Mouse (Mus musculus): ENCODE results near the gene Plch2.

Plch2 gene

DNA sequence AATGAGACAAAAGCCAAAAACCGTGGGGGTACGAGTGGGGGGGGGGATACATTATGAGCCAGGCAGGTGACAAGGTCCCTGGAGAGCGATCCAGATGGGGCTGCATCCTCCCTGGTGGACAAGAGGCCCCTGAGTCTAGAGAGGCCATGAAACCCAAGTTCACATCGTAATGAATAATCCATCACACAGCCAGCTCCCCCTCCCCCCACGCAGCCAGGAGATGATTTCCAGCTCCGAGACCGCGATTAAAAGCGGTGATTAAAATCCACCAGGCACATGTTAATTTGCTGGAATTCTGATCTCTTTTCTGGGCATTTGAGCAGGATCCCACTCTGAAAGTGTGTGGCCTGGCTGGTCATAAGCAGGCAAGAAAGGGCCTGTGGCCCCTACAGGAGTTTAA, 35.8 kb downstream of the Plch2 start:
- DNase-seq (ENCODE audit: low read depth, low spot score), result no peak

DNA sequence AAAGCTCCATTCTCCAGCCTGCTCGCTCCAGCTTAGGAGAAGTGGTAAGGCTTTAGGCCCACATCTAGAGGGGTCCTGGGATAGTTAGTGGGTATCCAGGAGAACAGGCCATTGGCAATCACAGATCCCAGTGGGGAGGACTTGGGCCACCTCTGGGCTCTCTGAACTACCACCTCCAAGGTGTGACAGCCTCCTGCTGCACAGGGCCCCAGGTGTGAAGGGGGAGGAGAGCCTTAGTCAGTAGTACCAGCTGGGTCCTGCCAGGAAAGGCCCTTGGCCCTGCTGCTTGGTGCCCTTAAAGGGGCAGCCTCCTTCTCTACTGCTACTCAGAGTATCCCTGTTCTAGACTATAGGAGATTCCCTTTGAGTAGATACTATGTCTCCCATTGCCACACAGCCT, 36.4 kb downstream of the Plch2 start:
- no peak for DNase-seq (ENCODE audit: low read depth, low spot score)

DNA sequence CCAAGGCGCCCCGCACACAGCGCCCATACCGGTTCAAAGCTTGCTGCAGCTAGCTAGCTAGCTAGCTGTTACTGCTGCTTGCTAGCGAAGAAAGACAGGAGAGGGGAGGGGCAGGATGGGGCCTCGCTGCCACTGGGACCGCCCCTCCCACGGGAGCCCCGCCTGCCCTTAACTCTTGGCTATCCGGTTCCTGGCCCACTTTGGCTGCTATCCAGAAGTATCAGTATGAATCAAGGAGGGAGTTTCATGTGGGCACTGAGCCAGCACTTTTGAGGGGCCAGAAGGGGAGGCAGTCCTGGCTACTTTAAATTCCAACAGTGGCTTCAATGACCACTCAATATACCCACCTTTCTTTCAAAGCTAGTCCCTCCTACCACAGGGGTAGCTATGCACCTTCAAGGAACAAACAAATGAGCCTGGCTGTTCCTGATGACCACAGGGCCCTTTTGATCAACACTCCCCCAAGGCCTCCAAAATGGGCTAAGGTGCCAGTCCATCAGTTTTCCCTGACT, 37.2 kb downstream of the Plch2 start:
- DNase-seq (ENCODE audit: low read depth, low spot score), result no peak

DNA sequence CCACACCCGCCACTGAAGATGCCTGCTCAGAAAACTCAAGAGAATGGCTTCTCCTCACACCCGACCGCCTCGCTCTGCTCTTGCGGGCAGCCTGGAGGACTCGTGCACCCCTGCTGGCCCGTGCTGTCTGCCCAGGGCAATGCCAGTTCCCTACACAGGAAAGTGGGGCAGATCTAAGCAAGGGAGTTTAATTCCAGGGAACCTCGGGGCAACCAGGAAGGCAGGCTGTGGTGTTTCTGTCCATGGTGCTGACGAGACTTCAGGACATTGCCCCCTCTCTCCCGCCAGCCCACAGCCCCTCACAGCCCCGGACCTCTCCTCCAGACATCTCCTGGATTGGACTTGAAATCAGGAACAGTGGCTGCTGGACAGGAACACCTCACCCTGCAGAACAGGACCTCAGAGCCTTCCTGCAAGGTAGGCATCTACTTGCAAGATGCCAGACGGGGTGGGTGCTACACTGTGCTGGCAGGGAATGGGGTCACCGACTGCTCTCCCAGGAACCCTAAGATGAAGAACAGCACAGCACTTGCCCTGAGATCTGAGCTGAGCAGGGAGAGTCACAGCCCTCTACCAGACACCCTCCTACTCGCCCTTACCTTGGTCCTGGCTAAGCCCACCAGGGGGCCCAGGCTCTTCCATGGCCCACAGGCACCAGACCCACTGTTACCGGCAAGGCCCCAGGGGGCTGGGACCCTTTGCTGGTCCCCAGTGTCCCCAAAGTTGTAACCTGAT, 37.8 kb downstream of the Plch2 start:
- no peak for DNase-seq (ENCODE audit: low read depth, low spot score)

DNA sequence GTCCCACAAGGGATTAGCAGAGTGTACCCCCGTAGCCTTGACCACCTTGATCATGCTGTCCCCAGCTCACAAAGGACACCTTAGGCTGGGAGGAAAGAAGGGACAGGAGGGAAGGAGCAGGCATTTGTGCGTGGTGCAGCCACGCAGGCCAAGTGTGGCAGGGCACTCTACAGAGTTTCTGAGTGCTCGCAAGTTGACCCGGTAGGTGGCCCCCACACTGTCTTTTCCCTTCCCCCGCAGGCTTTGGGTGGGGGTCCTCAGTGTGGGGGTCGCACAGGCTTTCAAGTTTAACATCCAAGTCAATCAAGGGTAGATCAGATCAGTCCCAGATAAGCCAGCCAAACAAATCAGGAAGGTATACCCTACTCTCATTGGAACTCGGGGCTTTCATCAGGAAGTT, 38.5 kb downstream of the Plch2 start:
- DNase-seq (ENCODE audit: low read depth, low spot score), result no peak

DNA sequence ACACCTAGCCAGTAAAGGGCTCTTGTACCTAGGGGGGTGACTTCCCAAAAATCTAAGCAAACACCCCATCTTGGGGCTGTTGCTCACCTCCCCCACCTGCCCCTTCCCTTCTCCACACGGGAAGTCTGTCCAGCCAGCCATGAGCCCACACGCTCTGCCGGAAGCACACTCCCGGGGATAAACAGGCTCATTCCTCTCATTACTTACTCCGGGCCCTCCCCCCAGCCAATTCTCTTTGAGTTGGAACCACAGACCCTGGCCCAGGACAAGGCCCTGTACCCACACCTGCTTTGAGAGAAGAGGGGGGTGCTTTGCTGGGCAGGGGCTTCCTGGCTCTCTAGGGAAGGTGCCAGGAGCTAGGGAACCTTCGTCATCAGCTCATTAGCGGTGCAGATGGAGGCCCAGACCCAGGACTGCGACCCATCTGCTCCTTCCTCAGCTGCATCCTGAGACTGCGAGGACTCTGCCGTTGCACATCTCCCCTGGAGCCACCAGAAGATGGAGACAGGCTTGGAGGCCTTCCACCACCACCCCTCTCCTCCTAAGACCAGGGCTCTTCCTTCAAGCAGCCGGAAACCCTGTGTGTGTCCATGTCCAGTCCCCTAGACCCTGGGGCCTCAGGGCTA, 39.2 kb downstream of the Plch2 start:
- no peak for DNase-seq (ENCODE audit: low read depth, low spot score)

DNA sequence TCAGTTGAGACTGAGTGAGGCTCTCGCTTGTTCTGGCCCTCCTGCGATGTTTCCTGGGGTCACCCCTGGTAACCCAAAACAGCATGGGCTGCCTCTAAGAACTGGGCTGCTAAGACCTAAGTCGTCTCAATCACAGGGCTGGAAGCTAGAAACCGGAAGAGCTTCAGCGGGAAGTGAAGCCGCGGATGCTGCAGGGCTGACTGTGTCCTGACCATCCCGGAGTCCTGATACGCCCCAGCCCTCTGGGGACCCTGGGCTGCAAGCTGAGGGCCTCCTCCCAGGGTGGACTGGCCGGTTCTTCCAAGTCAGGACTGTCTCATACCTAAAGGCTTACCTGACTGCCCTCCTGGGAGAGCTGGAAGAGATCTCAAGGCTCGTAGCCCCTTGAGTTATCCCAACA, 39.8 kb downstream of the Plch2 start:
- DNase-seq (ENCODE audit: low read depth, low spot score), result no peak

DNA sequence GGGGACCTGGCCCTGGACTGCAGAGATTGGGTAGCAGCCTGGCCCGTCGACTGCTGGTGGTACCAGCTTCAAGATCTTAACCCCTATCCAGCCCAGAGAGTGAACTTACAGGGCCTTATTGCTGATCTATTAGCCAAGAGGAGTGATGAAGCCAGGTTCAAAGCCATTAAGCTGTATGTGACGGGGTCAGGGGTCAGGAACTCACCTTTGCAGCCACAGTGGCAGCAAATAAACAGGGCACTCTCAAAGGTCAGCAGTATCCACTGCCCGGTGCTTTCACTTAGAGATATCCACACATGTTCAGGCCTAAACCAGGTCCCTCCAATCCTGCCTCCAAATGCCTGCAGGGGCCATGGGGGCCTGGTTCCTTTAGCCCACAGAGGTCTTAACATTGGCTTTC, 41.0 kb downstream of the Plch2 start:
- no peak for DNase-seq (ENCODE audit: low read depth, low spot score)

DNA sequence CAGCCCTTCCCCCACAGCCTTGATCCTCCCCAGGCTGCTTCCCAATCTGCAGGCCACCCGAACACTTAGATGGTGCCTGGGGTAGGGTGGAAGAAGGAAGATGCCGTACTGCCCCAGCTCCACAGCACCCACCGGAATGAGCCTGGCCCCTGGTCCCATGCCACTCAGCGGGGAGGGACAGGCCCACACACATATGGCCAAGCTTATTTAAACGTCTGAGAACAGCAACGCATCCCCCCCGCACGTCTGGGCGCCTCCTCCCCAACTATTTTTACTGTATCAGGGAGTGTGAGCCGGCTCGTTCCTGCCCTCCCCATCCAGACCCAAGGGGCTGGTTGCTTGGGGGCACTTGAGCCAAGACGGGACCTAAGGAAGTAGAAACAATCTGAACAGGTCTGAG, 41.8 kb downstream of the Plch2 start:
- DNase-seq (ENCODE audit: low read depth, low spot score), result no peak

DNA sequence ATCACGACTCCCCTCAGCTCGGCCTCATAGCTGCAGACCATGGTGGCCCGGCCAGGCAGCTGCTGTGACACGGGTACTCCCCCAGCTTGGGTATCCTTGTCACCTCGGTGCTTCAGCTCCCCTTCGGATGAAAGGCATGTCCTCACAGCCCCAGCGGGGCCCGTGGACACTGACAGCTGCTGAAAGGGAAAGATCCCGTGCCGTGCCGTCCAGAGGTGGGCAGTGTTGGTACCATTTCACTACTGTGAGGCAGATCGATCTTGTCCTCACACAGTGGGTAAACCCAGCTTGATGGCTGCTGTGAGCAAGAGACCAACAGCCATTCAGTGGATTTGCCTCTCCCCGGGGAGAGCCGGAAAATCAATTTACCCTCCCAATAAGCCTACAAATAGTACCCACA, 42.3 kb downstream of the Plch2 start:
- DNase-seq (ENCODE audit: low read depth, low spot score), result no peak

DNA sequence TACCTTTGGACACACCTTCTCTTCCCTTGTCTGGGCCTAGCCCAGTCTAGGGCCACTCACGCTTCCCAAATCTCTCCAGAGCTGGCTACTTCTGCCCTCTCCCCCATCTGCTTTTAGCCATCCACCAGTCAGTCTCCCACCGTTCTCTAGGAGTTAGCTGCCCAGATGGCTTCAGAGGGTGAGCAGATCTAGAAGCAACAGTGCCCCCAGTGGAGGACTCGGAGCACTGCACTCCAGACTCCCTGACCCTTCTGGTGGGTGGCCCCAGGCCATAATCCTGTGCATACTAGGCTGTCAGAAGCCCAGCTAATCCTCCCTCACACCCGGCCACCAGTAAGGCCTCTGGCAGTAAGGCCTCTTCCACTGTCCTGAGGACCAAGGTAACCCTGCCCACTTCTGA, 43.8 kb downstream of the Plch2 start:
- peak; percentile 97 for DNase-seq (ENCODE audit: low read depth, low spot score)

DNA sequence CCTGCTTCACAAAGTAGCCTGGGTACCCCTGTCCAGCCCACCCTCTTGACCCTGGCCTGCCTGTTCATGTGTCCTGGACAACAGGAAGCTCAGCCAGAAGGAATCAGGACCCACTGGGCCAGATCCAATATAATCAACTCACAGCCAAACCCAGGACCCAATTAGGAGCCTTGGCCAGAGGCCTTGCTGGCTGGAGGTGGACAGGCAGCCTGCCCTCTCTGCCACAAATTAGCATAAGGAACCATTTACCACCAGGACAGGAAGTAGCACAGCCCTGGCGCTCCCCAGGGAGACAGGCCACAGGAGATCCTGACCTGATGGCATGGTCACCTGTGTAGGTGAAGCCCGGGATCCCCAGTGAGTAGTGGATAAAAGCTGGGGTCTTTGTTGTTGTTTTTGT, 44.5 kb downstream of the Plch2 start:
- no peak for DNase-seq (ENCODE audit: low read depth, low spot score)

DNA sequence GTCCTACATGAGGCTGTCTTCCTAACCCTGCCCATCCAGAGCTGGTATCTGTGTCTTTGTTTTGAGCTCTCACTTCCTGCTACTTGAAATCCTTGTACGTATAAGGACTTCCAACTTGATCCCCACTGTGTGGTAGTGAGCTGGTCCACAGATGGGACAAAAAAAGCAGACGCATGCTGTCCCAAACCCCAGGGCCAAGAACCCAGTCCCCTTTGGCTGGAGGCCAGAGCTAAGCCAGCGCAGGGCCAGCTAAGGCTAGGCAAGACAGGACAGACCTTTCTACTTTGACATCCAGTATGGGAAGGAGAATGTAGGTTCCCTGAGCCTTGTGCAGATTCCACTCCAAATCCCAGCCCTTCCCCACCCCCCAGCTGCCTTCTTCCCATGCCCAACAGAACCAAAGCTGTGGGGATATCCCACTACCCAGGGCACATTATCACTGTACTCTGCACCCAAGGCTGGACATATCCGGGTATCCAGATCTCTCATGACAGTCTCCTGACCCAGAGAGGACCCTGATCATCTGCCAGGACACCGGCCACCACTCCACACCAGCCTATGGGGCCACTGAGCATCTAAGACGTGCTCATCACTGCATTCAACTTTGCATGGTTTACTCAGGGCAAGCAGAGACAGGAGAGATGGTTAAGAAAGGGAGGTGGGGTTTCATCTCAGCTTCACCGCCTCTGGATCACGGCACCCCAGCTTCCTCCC, 45.1 kb downstream of the Plch2 start:
- no peak for DNase-seq (ENCODE audit: low read depth, low spot score)

DNA sequence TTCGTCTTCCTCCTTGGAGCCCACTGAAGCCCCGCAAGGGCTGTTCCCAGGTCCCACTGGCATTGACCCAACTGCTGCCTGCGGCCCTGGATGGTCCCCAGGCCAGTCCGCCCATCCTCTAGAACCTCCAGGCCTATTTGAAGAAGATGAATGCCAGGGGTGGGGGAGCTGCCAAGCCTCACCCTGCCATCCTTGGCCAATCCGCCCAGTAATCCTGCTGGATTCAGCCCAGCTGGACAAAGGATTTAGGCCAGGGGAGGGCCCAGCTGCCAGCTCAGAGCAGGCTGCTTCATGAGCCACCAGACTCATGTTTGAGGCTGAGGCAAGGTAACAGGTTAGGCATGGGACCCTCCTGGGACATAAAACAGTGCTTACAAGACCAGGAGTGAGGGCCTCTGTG, 45.7 kb downstream of the Plch2 start:
- peak; percentile 78 for DNase-seq (ENCODE audit: low read depth, low spot score)

DNA sequence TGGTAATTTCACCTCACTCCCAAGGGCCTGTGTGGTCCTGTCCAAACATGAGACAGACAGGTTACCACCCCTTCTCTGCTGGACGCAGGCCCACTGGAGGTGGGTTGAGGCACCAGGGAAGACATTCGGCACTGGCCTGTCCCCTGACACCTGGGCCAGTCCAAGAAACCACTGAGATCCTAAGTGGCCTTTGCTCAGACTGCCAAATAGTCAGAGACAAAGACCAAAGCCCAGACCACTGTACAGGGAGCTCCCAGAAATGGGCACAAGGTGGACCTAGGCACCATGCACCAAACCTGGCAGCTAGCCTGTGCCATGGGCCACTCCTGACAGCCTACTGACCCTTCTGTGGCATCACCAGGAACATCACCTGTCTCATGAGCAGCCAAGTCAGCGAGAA, 47.4 kb downstream of the Plch2 start:
- no peak for DNase-seq (ENCODE audit: low read depth, low spot score)

DNA sequence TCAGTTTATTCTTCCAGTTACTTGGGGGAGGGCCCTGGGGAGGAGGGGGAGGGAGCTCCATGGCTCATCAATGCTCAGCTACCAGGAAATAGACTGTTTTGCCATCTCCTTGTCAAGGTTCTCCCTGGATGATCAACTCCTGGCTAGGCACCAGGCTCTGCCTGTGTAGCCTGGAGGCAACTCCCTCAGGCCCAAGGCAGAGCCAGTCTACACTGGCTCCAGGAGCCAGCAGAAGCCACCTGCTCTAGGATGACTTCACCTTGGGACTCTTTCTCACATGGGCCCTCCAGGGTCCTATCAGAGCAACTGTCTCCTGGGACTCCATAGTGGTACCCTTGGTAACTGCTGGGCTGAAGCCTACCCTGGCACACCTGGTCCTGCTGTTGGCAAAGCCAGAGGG, 48.5 kb downstream of the Plch2 start:
- DNase-seq (ENCODE audit: low read depth, low spot score), result no peak

DNA sequence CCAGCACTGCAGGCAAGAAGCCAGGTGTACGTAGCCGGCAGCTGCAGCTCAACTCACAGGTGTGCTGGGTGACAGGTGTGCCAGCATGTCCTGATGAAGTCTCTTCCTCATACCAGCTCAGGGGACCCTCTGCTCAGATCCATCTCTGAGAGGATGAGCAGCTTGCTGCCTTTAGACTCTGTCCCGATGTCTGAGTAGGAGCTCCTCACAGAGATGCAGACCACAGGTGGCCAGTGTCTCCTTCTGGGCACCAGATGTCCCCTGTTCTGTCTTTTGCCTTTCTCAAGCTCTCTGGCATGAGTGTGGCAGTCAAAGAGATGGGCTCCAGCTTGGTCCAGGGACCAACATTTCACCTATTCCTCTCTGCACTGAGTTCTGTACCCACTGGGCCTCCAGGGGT, 48.9 kb downstream of the Plch2 start:
- DNase-seq (ENCODE audit: low read depth, low spot score), result no peak

DNA sequence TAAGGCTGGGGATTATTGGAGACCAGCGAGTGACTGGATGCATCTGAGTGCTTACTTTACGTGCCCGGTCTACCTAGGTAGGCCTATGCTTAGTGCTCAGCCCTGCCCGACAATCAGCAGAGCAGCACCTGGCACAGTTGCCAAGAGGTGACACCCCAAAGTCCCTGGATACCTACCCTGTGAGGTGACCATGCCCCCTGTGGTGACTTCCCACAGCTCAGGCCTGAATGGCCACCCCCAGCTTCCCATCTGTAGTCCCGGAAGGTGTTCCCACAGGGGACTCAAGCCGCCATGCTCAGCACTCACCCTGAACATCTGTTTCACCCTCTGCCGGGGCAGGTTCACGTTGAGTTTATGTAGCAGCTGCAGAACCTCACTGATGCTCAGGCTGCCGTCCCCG, 50.3 kb downstream of the Plch2 start:
- no peak for DNase-seq (ENCODE audit: low read depth, low spot score)

DNA sequence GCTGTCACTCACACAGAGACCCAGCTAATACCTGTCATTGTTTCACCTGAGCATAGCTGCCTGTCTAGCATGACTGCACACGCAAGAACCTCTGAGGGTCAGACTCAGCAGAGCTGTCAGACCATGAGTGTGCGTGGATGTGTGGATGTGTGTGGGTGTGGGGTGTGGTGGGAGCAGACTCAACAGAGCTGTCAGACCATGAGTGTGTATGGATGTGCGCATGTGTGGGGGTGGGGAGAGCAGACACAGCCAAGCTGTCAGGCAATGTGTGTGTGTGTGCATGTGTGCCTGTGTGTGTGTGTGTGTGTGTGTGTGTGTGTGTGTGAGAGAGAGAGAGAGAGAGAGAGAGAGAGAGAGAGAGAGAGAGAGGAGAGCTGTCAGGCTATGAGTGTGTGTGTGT, 51.3 kb downstream of the Plch2 start:
- no peak for DNase-seq (ENCODE audit: low read depth, low spot score)

DNA sequence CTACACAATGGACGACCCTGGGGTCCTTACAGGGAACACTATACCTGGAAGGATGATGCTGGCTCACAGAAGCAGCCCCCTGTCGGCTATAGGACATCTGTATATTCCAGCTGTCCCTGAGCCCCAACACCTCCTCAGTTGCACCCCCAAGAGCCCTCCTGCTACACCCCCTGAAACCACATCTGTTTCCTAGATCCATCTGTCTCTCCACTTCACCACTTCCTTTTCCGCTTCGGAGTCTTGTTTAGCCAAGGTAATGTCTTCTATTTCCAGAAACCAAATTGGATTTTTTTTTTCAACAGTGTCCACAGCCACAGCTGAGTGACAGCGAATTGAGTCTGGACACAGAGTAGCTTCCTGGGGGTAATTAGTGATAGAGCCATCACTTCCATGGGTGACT, 57.2 kb downstream of the Plch2 start:
- DNase-seq (ENCODE audit: low read depth, low spot score), result no peak

DNA sequence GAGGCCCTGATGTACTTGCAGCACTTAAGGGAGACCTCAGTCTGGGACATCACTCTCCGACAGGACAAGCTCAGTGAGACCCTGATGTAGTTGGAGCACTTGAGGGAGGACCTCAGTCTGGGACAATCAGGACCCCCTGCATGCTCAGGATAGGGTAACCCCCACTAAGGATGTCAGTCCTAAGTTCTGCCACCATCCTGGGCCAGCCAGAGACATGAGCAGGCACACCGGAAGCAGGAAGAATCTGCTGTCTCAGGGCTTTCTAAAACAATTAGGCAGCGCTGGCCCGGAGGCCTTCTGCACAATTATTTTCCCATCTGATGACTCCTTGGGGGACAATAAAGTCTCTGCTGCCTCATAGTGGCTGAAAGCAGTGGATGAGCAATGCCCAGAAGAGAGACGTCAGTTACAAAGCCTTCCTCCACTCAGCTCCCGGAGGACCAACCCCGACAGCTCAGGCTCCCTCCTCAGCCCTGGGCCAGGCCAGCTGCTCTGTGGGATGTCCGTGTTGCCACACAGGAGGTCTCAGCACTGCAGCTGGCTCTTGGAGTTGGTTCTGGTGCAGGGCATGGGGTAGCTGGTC, 59.9 kb downstream of the Plch2 start:
- no peak for DNase-seq (ENCODE audit: low read depth, low spot score)

DNA sequence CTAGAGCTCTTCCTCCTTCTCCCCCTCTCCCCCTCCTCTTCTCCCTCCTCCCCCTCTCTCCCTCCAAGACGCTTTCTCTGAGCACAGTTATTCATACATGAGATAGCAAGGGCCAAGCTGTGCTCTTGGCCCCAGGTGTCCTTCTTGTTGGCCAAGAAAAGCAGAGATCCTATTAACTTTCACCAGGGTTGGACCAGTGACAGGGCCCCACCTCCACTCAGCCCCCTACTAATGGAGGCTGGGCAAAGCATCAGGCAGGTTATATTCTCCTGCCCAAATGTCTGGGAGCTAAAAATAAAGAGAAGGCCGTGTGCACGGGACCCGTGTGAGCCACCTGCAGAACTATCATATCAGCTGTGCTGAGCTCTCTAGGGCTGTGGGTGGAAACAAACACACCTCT, 61.7 kb downstream of the Plch2 start:
- no peak for DNase-seq (ENCODE audit: low read depth, low spot score)

DNA sequence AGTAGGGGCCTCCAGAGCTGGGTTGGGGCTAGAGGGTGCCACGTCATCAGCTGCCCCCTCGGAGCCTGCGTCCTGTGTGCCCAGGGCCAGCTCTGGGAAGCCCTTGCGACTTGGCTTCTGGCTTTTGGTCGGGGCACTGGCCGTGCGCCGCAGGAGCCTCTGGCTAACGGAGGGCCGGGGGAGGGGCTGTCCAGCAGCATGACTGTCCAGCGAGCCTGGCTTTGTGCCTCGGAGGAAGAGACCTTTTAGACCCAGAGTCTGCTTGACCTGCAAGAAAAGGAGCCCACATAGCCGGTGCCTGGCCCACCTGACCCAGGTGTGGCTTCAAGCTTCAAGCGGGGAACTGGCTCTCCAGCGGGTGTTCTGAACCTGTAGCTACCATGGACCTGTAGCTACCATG, 69.8 kb downstream of the Plch2 start:
- DNase-seq (ENCODE audit: low read depth, low spot score), result no peak
